Mouse (Mus musculus): ENCODE data around the gene Traf3. TPM values are rescaled to one million over a fixed set of nuclear protein-coding genes. Genes with fewer than 3 reads are reported as not detected.

The Traf3 gene
- polyA plus RNA-seq (2014; fragmentation: Illumina TruSeq; extraction: RNeasy Lipid Tissue Mini Kit (QIAGEN cat#74804); ENCODE audit: low read depth, low replicate concordance) = 4.7 TPM

DNA sequence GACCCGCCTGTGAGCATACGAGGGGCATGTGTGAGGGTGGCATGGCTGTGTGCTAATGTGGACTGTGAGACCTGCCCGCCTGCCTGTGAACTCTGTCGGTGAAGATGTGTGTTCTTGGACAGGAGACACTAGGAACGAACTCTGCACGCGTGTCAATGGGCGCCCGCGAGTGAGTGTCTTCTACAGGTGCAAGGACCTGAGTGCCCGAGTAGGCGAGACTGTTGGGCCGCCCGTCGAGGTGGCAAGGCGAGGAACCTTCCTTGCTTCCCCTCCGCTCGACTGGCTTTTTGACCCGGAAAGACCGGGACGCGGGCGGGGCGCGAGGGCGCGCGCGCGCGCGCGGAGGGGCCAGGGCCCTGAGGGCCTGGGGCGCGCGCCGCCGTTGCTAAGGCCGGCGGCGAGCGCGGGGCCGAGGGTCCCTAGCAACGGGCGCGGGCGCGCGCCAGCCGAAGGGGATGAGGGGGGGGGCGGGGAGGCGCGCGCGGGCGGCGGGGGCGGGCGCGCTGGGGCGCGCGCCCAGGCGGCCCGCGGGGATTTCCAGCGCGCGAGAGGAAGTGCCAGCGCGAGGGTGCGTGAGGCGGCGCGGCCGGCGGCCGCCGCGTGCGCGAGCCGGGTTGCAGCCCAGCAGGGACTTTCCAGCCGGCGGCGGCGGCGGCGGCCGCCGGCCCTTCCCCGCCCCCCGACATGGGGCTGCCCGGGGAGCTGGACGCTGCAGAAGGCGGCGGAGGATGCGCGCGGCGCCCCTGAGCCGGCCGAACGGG lies at the start of gene Traf3:
TSS of gene Traf3 (plus strand) at position 540 of the 761 bp plus-strand sequence.

DNA sequence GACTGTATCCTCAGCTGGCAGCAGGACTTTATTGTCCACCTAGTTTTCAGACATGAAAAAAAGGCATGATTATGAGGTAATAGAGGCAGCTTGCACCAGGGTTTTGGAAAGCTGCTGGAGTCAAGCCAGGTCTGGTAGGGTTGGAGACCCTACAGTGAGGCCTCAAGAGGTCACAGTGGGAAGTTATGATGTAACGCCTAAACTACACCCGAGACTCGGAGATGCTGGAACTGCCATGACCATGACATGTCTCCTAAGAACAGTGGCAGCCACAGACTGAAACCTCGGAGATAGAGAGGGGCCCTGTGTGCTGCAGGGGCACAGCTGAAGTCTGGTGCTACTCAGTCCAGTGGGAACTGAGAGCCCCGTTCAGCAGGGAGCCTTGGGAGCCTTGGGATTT lies 18.3 kb downstream of the Traf3 start, which contains the start of gene 4930595D18Rik:
TSS of gene 4930595D18Rik (minus strand) at position 16 of the 400 bp plus-strand sequence.

DNA sequence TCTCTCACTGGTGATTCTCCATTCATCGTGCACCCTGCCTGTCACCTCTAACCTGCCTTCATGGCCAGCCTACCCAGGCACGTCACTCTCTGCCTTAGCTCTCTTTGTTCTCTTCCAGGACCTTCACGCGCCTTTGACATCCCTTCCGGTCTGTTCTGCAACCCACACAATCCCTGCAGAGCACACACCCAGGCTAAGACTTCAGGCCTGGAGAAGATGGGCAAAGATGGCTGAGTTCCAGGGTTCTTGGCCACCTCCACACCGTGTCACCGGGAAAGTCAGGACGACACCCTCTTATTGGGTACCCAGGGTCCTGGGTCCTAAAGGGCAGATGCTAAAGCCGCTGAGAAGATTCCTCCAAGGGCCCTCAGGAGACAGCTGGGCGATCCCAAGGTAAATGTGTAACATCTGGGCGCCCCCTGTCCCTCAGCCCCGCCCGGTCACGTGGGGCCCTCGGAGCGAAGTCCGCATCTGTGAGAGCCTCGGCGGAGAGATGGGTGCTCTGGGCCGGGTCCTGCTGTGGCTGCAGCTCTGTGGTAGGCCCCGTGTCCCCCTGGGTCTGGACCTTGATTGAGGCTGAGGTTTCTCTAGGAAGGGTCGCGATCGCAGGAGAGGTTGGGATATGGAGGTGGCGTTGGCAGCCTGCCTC lies 104.6 kb downstream of the Traf3 start, which contains the start of gene Amn:
TSS of gene Amn (plus strand) at position 467 of the 649 bp plus-strand sequence.

Other genes starting within 250 kb of the Traf3 start
- gene Ankrd9, start 187.3 kb upstream of the Traf3 start, polyA plus RNA-seq (2014; fragmentation: Illumina TruSeq; extraction: RNeasy Lipid Tissue Mini Kit (QIAGEN cat#74804); ENCODE audit: low read depth, low replicate concordance) = not detected
- gene Rcor1, start 127.0 kb upstream of the Traf3 start, polyA plus RNA-seq (2014; fragmentation: Illumina TruSeq; extraction: RNeasy Lipid Tissue Mini Kit (QIAGEN cat#74804); ENCODE audit: low read depth, low replicate concordance) = 26.8 TPM
- not detected for gene 4930595D18Rik, start 18.1 kb downstream of the Traf3 start, polyA plus RNA-seq (2014; fragmentation: Illumina TruSeq; extraction: RNeasy Lipid Tissue Mini Kit (QIAGEN cat#74804); ENCODE audit: low read depth, low replicate concordance)
- 0.61 TPM for gene Amn, start 104.7 kb downstream of the Traf3 start, polyA plus RNA-seq (2014; fragmentation: Illumina TruSeq; extraction: RNeasy Lipid Tissue Mini Kit (QIAGEN cat#74804); ENCODE audit: low read depth, low replicate concordance)
- gene Cdc42bpb, start 211.3 kb downstream of the Traf3 start, polyA plus RNA-seq (2014; fragmentation: Illumina TruSeq; extraction: RNeasy Lipid Tissue Mini Kit (QIAGEN cat#74804); ENCODE audit: low read depth, low replicate concordance) = 8.8 TPM
- not detected for gene Lbhd2, start 240.4 kb downstream of the Traf3 start, polyA plus RNA-seq (2014; fragmentation: Illumina TruSeq; extraction: RNeasy Lipid Tissue Mini Kit (QIAGEN cat#74804); ENCODE audit: low read depth, low replicate concordance)

All from kidney, adult 10 weeks (tissue).